In genomic region chr5:67473094-67473493, GRCm38 (mm10) we compare ENCODE assay signal across 19 mouse cellular contexts. TPM values are rescaled to one million over a fixed set of nuclear protein-coding genes. Genes with fewer than 3 reads are reported as not detected.
DNase-seq lines count a peak whose midpoint lies in the region; ATAC-seq and TF ChIP-seq lines count a peak whose summit lies in the region.
"Had no signal": no experiment of that assay in that cellular context is flagged by ENCODE, and none has a peak within 500 bp of the region (broad histone marks: within the 10 kb centered on the region; RNA-seq: fewer than 3 reads in every experiment).

No protein-coding gene starts in this region.

- H3K9ac ChIP-seq in embryonic facial prominence, embryonic 14.5 days (ENCODE audit: low read depth, low read length) = no peak overlapping the region
- H3K9ac ChIP-seq in hindbrain, postnatal 0 days (replicated peaks; ENCODE audit: low read length) = no peak overlapping the region
- H3K9ac ChIP-seq in hindbrain, embryonic 14.5 days = no peak overlapping the region
- H3K9ac ChIP-seq in neural tube, embryonic 13.5 days = no peak overlapping the region
- no peak overlapping the region for H3K9ac ChIP-seq in neural tube, embryonic 15.5 days (replicated peaks)
- H3K9ac ChIP-seq: heart, embryonic 12.5 days; liver, embryonic 12.5 days had no signal

- DNase-seq in embryonic facial prominence, embryonic 14.5 days (ENCODE audit: low spot score) = peak; percentile 79
- DNase-seq in embryonic facial prominence, embryonic 10.5 days (ENCODE audit: low spot score) = no peak
- peak; percentile 33 for DNase-seq in hindbrain, postnatal 0 days (ENCODE audit: low spot score)
- DNase-seq in hindbrain, embryonic 14.5 days (ENCODE audit: low spot score) = no peak
- no peak for DNase-seq in neural tube, embryonic 10.5 days (ENCODE audit: extremely low spot score, low spot score)
- DNase-seq in kidney, adult 18-20 months = no peak
- DNase-seq: adrenal gland, adult 2 months; cerebellum, adult 11 months; cerebellum, postnatal 25 days; heart, postnatal 36 days; midbrain, embryonic 14.5 days; right cerebral cortex, postnatal 25 days; thymus, postnatal 36 days had no signal

- H3K9me3 ChIP-seq in embryonic facial prominence, embryonic 14.5 days (ENCODE audit: control insufficient read depth, low read length) = no peaks in the 10 kb centered on the region
- no peaks in the 10 kb centered on the region for H3K9me3 ChIP-seq in embryonic facial prominence, embryonic 10.5 days
- no peaks in the 10 kb centered on the region for H3K9me3 ChIP-seq in hindbrain, postnatal 0 days (ENCODE audit: low read length)
- no peaks in the 10 kb centered on the region for H3K9me3 ChIP-seq in hindbrain, embryonic 14.5 days (ENCODE audit: control insufficient read depth, low read length)
- H3K9me3 ChIP-seq in neural tube, embryonic 13.5 days = no peaks in the 10 kb centered on the region
- no peaks in the 10 kb centered on the region for H3K9me3 ChIP-seq in neural tube, embryonic 15.5 days (replicated peaks)
- H3K9me3 ChIP-seq: heart, embryonic 12.5 days; liver, embryonic 12.5 days had no signal

- H3K27ac ChIP-seq in embryonic facial prominence, embryonic 14.5 days (replicated peaks; ENCODE audit: low read depth, low read length) = no peak overlapping the region
- no peak overlapping the region for H3K27ac ChIP-seq in embryonic facial prominence, embryonic 10.5 days (replicated peaks)
- no peak overlapping the region for H3K27ac ChIP-seq in hindbrain, postnatal 0 days
- no peak overlapping the region for H3K27ac ChIP-seq in hindbrain, embryonic 14.5 days
- H3K27ac ChIP-seq in neural tube, embryonic 13.5 days (replicated peaks) = no peak overlapping the region
- H3K27ac ChIP-seq in neural tube, embryonic 15.5 days (replicated peaks) = no peak overlapping the region
- H3K27ac ChIP-seq: layer of hippocampus, adult 2 months; liver, embryonic 12.5 days had no signal

- no peaks in the 10 kb centered on the region for H3K27me3 ChIP-seq in embryonic facial prominence, embryonic 14.5 days (replicated peaks; ENCODE audit: control insufficient read depth, insufficient read depth, low read length)
- H3K27me3 ChIP-seq in embryonic facial prominence, embryonic 10.5 days (replicated peaks; ENCODE audit: low read depth, poor library complexity, severe bottlenecking) = no peaks in the 10 kb centered on the region
- no peaks in the 10 kb centered on the region for H3K27me3 ChIP-seq in hindbrain, postnatal 0 days (ENCODE audit: insufficient read depth, low read length)
- no peaks in the 10 kb centered on the region for H3K27me3 ChIP-seq in hindbrain, embryonic 14.5 days (ENCODE audit: control insufficient read depth, insufficient read depth, low read length)
- no peaks in the 10 kb centered on the region for H3K27me3 ChIP-seq in neural tube, embryonic 13.5 days
- no peaks in the 10 kb centered on the region for H3K27me3 ChIP-seq in neural tube, embryonic 15.5 days (replicated peaks)
- H3K27me3 ChIP-seq: heart, embryonic 12.5 days; liver, embryonic 12.5 days had no signal

- no peaks in the 10 kb centered on the region for H3K36me3 ChIP-seq in embryonic facial prominence, embryonic 14.5 days (ENCODE audit: control insufficient read depth, insufficient read depth, low read length)
- no peaks in the 10 kb centered on the region for H3K36me3 ChIP-seq in embryonic facial prominence, embryonic 10.5 days (replicated peaks)
- H3K36me3 ChIP-seq in hindbrain, postnatal 0 days (ENCODE audit: insufficient read depth, low read length) = no peaks in the 10 kb centered on the region
- H3K36me3 ChIP-seq in hindbrain, embryonic 14.5 days (replicated peaks; ENCODE audit: control insufficient read depth, insufficient read depth) = no peaks in the 10 kb centered on the region
- no peaks in the 10 kb centered on the region for H3K36me3 ChIP-seq in neural tube, embryonic 13.5 days
- H3K36me3 ChIP-seq in neural tube, embryonic 15.5 days = no peaks in the 10 kb centered on the region
- H3K36me3 ChIP-seq: heart, embryonic 12.5 days; liver, embryonic 12.5 days had no signal

- WGBS in embryonic facial prominence, embryonic 14.5 days = 53% methylated on average over 5 of the region's 5 CpGs
- WGBS in embryonic facial prominence, embryonic 10.5 days = 81% methylated on average over 5 of the region's 5 CpGs
- WGBS in hindbrain, postnatal 0 days = 41% methylated on average over 5 of the region's 5 CpGs
- 66% methylated on average over 5 of the region's 5 CpGs for WGBS in hindbrain, embryonic 14.5 days
- WGBS in neural tube, embryonic 13.5 days = 51% methylated on average over 5 of the region's 5 CpGs
- 32% methylated on average over 5 of the region's 5 CpGs for WGBS in neural tube, embryonic 15.5 days

- ATAC-seq in embryonic facial prominence, embryonic 14.5 days (ENCODE audit: low read depth) = peak; percentile 67
- no peak; the same call in 1 of the 2 replicates for ATAC-seq in hindbrain, postnatal 0 days
- ATAC-seq in hindbrain, embryonic 14.5 days (ENCODE audit: low FRiP score) = no peak
- ATAC-seq in neural tube, embryonic 13.5 days (ENCODE audit: low read depth) = 0 out of 2 replicates have a peak, but pooled peaks have one; percentile 43
- peak; percentile 59; the same call in 1 of the 2 replicates for ATAC-seq in neural tube, embryonic 15.5 days (ENCODE audit: low FRiP score)
- ATAC-seq: liver, embryonic 12.5 days had no signal

- H3K4me2 ChIP-seq in embryonic facial prominence, embryonic 14.5 days (ENCODE audit: low read depth, low read length) = no peak overlapping the region
- no peak overlapping the region for H3K4me2 ChIP-seq in hindbrain, postnatal 0 days (ENCODE audit: low read depth, low read length)
- H3K4me2 ChIP-seq in hindbrain, embryonic 14.5 days (replicated peaks) = no peak overlapping the region
- H3K4me2 ChIP-seq in neural tube, embryonic 13.5 days = no peak overlapping the region
- H3K4me2 ChIP-seq in neural tube, embryonic 15.5 days = no peak overlapping the region
- H3K4me2 ChIP-seq: heart, embryonic 12.5 days; liver, embryonic 12.5 days had no signal

- TF ChIP-seq CTCF in hindbrain, postnatal 0 days (IDR thresholded peaks at IDR 0.05; ENCODE audit: low read depth) = no peak

- peaks cover 5% of the 10 kb centered on the region for H3K4me1 ChIP-seq in embryonic facial prominence, embryonic 14.5 days (ENCODE audit: control insufficient read depth, insufficient read depth, low read length)
- no peaks in the 10 kb centered on the region for H3K4me1 ChIP-seq in embryonic facial prominence, embryonic 10.5 days
- H3K4me1 ChIP-seq in hindbrain, postnatal 0 days (ENCODE audit: insufficient read depth, low read length) = no peaks in the 10 kb centered on the region
- H3K4me1 ChIP-seq in hindbrain, embryonic 14.5 days (replicated peaks; ENCODE audit: control insufficient read depth, insufficient read depth, low read length) = no peaks in the 10 kb centered on the region
- H3K4me1 ChIP-seq in neural tube, embryonic 13.5 days (replicated peaks) = peaks cover 9% of the 10 kb centered on the region; the same call in 1 of the 2 replicates
- peaks cover 10% of the 10 kb centered on the region; the same call in 1 of the 2 replicates for H3K4me1 ChIP-seq in neural tube, embryonic 15.5 days
- H3K4me1 ChIP-seq: heart, embryonic 12.5 days; liver, embryonic 12.5 days had no signal

- H3K4me3 ChIP-seq in embryonic facial prominence, embryonic 14.5 days (ENCODE audit: low read depth, low read length) = no peak overlapping the region
- H3K4me3 ChIP-seq in embryonic facial prominence, embryonic 10.5 days = no peak overlapping the region
- H3K4me3 ChIP-seq in hindbrain, postnatal 0 days (ENCODE audit: low read length) = no peak overlapping the region
- H3K4me3 ChIP-seq in hindbrain, embryonic 14.5 days (replicated peaks; ENCODE audit: low read length) = no peak overlapping the region
- H3K4me3 ChIP-seq in neural tube, embryonic 13.5 days = no peak overlapping the region
- H3K4me3 ChIP-seq in neural tube, embryonic 15.5 days (replicated peaks) = no peak overlapping the region
- H3K4me3 ChIP-seq: heart, embryonic 12.5 days; layer of hippocampus, adult 2 months; liver, embryonic 12.5 days had no signal

RNA-seq across cellular contexts. Expression of gene Bend4, which starts 45.0 kb away (rescaled TPM):
- 4.1 and 4.3 TPM in 2 replicates for polyA plus RNA-seq in embryonic facial prominence, embryonic 14.5 days (2014; fragmentation: Nextera tagmentation; extraction: Ambion mirVana)
- polyA plus RNA-seq in embryonic facial prominence, embryonic 10.5 days (2016; fragmentation: Nextera tagmentation; extraction: Ambion mirVana) = 10.5 and 12.2 TPM in 2 replicates
- 12.1 and 12.8 TPM in 2 replicates for total RNA-seq in hindbrain, postnatal 0 days (2014; rRNA removed)
- polyA plus RNA-seq in hindbrain, postnatal 0 days (2015; fragmentation: Nextera tagmentation; extraction: Ambion mirVana) = 8.1 and 8.5 TPM in 2 replicates
- polyA plus RNA-seq in hindbrain, embryonic 14.5 days (2014; fragmentation: Nextera tagmentation; extraction: Ambion mirVana) = 15.1 and 15.9 TPM in 2 replicates
- polyA plus RNA-seq in neural tube, embryonic 13.5 days (2015; fragmentation: Nextera tagmentation; extraction: Ambion mirVana) = 12.1 TPM in 2 replicates
- 10.4 and 12.1 TPM in 2 replicates for polyA plus RNA-seq in neural tube, embryonic 15.5 days (2015; fragmentation: Nextera tagmentation; extraction: Ambion mirVana)
- total RNA-seq: MEL had no signal

Comparison
In these comparisons a context has a peak if more than half of its experiments do, and no peak if none do; other contexts are left out.
1. DNase-seq: peak in embryonic facial prominence, embryonic 14.5 days (single experiment) and hindbrain, postnatal 0 days (single experiment); none in embryonic facial prominence, embryonic 10.5 days (single experiment), hindbrain, embryonic 14.5 days (single experiment), neural tube, embryonic 10.5 days (single experiment) and kidney, adult 18-20 months (single experiment).
2. ATAC-seq: peak in embryonic facial prominence, embryonic 14.5 days (single experiment), neural tube, embryonic 13.5 days (single experiment) and neural tube, embryonic 15.5 days (single experiment); none in hindbrain, postnatal 0 days (single experiment) and hindbrain, embryonic 14.5 days (single experiment).